Mouse (Mus musculus): ENCODE measurements around the gene Dcaf8.

Dcaf8 gene

DNA sequence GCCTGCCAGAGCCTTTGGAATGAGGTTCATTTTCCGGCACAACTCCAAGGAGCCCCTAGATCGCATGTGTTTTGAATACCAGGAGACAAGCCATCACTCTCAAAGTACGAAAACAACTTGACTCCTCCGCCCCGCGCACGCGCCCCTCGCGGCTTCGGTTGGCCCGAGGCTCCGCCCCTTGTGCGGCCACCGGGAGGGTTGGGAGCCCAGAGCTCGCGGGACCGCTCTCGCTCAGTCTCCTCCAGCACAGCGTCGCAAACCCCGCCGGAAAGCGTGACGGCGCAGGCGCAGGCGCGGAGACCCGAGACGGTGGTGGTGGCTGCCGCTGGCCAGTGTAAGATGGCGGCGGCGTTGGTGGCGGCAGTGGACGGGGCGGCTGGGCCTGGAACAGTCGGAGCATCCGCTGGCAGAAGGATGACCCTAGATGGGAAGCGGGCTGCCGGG lies at the start of gene Dcaf8:
Gene Dcaf8, plus strand, starts transcription at position 250 of the 444 bp plus-strand sequence.
- no peaks in the 10 kb centered on the region for H3K9me3 ChIP-seq (ENCODE audit: low read length)
- H3K27me3 ChIP-seq (ENCODE audit: insufficient read depth, low read length): no peaks in the 10 kb centered on the region
- peaks cover 25% of the 10 kb centered on the region for H3K4me1 ChIP-seq (replicated peaks; ENCODE audit: low read depth, low read length)
- peak within 1 kb of the TSS; percentile 96 for H3K4me3 ChIP-seq (replicated peaks; ENCODE audit: low read length)
- TF ChIP-seq POU5F1 (IDR thresholded peaks at IDR 0.05; ENCODE audit: borderline replicate concordance, low read length) (no peak), CTCF (conservative IDR thresholded peaks at IDR 0.05; ENCODE audit: low read length) (no peak), NANOG (IDR thresholded peaks at IDR 0.05; ENCODE audit: borderline replicate concordance, low read length) (no peak)
- peaks cover 31% of the 10 kb centered on the region for H3K36me3 ChIP-seq (ENCODE audit: insufficient read depth, low read length)

DNA sequence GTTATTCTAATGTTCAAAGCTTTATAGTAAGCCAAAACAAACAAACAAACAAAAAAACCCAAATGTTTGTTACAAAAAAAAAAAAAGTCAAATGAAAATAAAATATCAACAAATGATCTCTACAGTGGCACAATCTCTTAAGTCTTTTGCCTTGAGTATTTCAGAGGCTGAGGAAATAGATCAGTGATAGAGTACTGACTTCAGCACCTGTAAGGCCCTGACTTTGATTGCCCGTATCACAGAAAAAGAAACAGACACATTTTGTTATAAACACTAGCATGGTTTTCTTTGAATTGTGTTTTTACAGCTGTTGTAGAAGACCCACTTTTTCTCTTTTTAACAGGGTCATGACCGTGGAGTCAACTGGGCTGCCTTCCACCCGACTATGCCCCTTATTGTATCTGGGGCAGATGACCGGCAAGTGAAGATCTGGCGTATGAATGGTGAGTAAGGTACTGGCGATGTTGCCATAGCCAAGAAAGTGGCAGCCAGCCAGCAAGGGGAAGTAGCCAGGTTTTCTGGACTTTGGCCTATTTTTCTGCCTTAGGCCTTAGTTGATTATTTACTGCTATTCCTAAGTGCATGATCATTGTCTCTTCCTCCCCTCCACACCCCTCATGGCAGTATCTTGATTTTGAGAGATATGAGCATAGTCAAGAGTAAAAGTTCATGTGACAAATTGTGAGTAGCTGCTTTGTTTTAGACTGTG lies 48.4 kb upstream of the Dcaf8 start:
- TF ChIP-seq CTCF (conservative IDR thresholded peaks at IDR 0.05; ENCODE audit: low read length): no peak
- no peak for TF ChIP-seq NANOG (IDR thresholded peaks at IDR 0.05; ENCODE audit: borderline replicate concordance, low read length)
- no peak for TF ChIP-seq POU5F1 (IDR thresholded peaks at IDR 0.05; ENCODE audit: borderline replicate concordance, low read length)
- H3K36me3 ChIP-seq (ENCODE audit: insufficient read depth, low read length): peaks cover 75% of the 10 kb centered on the region
- no peaks in the 10 kb centered on the region for H3K9me3 ChIP-seq (ENCODE audit: low read length)
- peaks cover under 1% of the 10 kb centered on the region; the same call in 1 of the 2 replicates for H3K4me1 ChIP-seq (replicated peaks; ENCODE audit: low read depth, low read length)
- no peaks in the 10 kb centered on the region for H3K27me3 ChIP-seq (ENCODE audit: insufficient read depth, low read length)
- no peak overlapping the region for H3K4me3 ChIP-seq (replicated peaks; ENCODE audit: low read length)

DNA sequence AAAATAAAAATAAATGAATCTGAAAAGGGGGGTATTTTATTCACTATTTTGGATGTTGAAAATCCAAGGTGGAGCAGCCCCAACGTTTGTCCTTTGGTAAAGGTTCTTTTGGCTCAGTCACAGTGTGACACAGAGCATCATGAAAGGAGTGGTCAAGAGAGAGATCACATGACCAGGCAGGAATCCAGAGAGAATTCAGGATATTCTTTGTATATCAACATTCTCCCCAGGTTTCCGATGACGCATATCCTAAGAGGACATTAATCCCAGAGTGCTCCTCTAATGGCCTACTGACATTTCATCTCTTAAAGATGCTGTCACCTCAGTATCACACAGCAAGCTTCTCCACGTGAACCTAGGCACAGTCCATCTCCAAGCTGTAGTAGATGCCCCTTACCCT lies 44.3 kb upstream of the Dcaf8 start:
- Histone ChIP-seq H3K9me3 (ENCODE audit: low read length) (no peaks in the 10 kb centered on the region), H3K4me3 (replicated peaks; ENCODE audit: low read length) (no peak overlapping the region), H3K4me1 (replicated peaks; ENCODE audit: low read depth, low read length) (peaks cover 11% of the 10 kb centered on the region; the same call in 1 of the 2 replicates), H3K27me3 (ENCODE audit: insufficient read depth, low read length) (no peaks in the 10 kb centered on the region), H3K36me3 (ENCODE audit: insufficient read depth, low read length) (peaks cover 91% of the 10 kb centered on the region)
- TF ChIP-seq NANOG (IDR thresholded peaks at IDR 0.05; ENCODE audit: borderline replicate concordance, low read length) (no peak), POU5F1 (IDR thresholded peaks at IDR 0.05; ENCODE audit: borderline replicate concordance, low read length) (no peak), CTCF (conservative IDR thresholded peaks at IDR 0.05; ENCODE audit: low read length) (no peak)

DNA sequence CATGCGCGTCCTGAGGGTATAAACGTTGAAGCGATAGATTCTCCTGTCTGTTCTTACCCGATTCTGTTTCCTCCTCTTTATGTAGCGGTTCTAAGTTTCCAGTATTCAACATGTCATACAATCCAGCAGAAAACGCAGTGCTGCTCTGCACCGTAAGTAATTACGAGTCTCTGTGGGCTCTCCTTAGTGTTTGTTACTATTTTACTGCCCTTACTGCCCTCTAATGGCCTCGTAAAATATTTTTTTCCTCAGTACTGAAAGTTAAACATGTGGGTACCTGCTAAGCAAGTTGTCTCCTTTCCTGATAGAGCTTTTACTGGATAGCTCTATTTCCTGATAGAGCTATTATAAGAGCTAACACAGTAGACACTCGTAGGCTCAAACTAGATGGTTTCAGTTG lies 42.8 kb upstream of the Dcaf8 start:
- Histone ChIP-seq H3K4me1 (replicated peaks; ENCODE audit: low read depth, low read length) (peaks cover 11% of the 10 kb centered on the region; the same call in 1 of the 2 replicates), H3K9me3 (ENCODE audit: low read length) (no peaks in the 10 kb centered on the region), H3K36me3 (ENCODE audit: insufficient read depth, low read length) (peaks cover 95% of the 10 kb centered on the region), H3K27me3 (ENCODE audit: insufficient read depth, low read length) (no peaks in the 10 kb centered on the region), H3K4me3 (replicated peaks; ENCODE audit: low read length) (no peak overlapping the region)
- TF ChIP-seq CTCF (conservative IDR thresholded peaks at IDR 0.05; ENCODE audit: low read length) (no peak), POU5F1 (IDR thresholded peaks at IDR 0.05; ENCODE audit: borderline replicate concordance, low read length) (no peak), NANOG (IDR thresholded peaks at IDR 0.05; ENCODE audit: borderline replicate concordance, low read length) (no peak)

DNA sequence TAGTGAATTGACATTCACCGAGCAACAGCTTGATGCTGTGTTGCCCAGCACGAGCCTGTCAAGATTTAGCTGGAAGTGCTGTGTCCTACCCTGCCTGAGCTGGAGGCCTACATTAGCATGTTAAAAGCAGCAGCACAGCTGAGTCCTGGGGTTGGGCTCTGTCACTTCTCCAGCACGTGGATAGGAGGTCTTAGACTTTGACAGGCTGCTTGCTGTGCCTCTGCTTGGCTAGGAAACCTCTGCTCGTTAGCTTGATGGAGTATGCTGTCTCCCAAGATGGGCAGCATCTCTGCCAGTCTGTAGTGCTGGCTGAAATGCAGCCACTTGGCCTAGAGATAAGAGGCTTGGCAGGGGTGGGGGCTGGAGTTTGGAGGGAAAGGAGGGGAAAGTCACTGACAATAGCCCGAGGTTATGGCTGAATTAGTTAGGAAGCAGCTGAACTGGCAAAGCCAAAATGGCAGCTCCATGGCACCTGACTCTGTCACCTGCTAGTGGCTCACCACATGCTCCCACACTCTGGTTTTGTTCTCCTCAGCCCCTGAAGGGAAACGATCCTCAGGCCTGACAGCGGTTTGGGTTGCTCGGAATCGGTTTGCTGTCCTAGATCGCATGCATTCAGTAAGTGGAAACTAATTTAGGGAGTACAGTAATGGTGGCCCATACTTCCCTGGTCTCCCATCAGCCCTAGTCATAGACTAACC lies 40.0 kb upstream of the Dcaf8 start:
- Histone ChIP-seq H3K27me3 (ENCODE audit: insufficient read depth, low read length) (no peaks in the 10 kb centered on the region), H3K9me3 (ENCODE audit: low read length) (no peaks in the 10 kb centered on the region), H3K4me1 (replicated peaks; ENCODE audit: low read depth, low read length) (peaks cover 11% of the 10 kb centered on the region; the same call in 1 of the 2 replicates), H3K36me3 (ENCODE audit: insufficient read depth, low read length) (peaks cover 95% of the 10 kb centered on the region), H3K4me3 (replicated peaks; ENCODE audit: low read length) (no peak overlapping the region)
- TF ChIP-seq CTCF (conservative IDR thresholded peaks at IDR 0.05; ENCODE audit: low read length) (no peak), NANOG (IDR thresholded peaks at IDR 0.05; ENCODE audit: borderline replicate concordance, low read length) (no peak), POU5F1 (IDR thresholded peaks at IDR 0.05; ENCODE audit: borderline replicate concordance, low read length) (no peak)

DNA sequence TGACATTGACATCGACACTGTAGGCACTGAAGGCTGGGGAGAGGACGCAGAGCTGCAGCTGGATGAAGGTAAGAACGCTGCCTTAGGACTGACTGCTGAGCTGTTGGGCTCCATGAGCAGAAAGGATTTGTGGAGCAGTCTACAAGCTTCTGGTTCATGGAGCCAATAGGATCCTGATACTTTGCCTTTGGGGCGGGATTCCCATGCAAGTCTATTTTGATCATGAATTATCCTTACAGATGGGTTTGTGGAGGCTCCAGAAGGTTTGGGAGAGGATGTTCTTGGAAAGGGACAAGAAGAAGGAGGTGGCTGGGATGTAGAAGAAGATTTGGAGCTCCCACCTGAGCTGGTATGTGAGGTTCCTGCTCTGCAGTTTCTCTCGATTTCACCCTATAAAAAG lies 30.9 kb upstream of the Dcaf8 start:
- Histone ChIP-seq H3K4me1 (replicated peaks; ENCODE audit: low read depth, low read length) (0 out of 2 replicates have a peak, but pooled peaks cover 3% of the 10 kb centered on the region), H3K36me3 (ENCODE audit: insufficient read depth, low read length) (peaks cover 98% of the 10 kb centered on the region), H3K27me3 (ENCODE audit: insufficient read depth, low read length) (no peaks in the 10 kb centered on the region), H3K9me3 (ENCODE audit: low read length) (no peaks in the 10 kb centered on the region), H3K4me3 (replicated peaks; ENCODE audit: low read length) (no peak overlapping the region)
- no peak for TF ChIP-seq POU5F1 (IDR thresholded peaks at IDR 0.05; ENCODE audit: borderline replicate concordance, low read length)
- no peak for TF ChIP-seq NANOG (IDR thresholded peaks at IDR 0.05; ENCODE audit: borderline replicate concordance, low read length)
- no peak for TF ChIP-seq CTCF (conservative IDR thresholded peaks at IDR 0.05; ENCODE audit: low read length)

DNA sequence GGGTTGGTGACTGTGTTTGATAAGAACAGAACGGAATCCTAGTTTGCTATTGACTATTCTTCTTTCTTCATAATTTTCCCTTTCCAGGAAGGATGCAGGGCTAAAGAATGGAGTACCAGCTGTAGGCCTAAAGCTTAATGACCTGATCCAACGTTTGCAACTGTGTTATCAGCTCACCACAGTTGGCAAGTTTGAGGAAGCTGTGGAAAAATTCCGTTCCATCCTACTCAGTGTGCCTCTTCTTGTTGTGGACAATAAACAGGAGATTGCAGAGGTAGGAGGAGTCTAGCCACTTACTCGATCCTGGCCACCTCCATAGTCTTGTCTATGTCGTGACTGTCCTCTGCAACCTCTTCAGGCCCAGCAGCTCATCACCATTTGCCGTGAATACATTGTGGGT lies 28.8 kb upstream of the Dcaf8 start:
- Histone ChIP-seq H3K9me3 (ENCODE audit: low read length) (no peaks in the 10 kb centered on the region), H3K4me1 (replicated peaks; ENCODE audit: low read depth, low read length) (0 out of 2 replicates have a peak, but pooled peaks cover 3% of the 10 kb centered on the region), H3K27me3 (ENCODE audit: insufficient read depth, low read length) (no peaks in the 10 kb centered on the region), H3K36me3 (ENCODE audit: insufficient read depth, low read length) (peaks cover 93% of the 10 kb centered on the region), H3K4me3 (replicated peaks; ENCODE audit: low read length) (no peak overlapping the region)
- TF ChIP-seq CTCF (conservative IDR thresholded peaks at IDR 0.05; ENCODE audit: low read length) (no peak), NANOG (IDR thresholded peaks at IDR 0.05; ENCODE audit: borderline replicate concordance, low read length) (no peak), POU5F1 (IDR thresholded peaks at IDR 0.05; ENCODE audit: borderline replicate concordance, low read length) (no peak)

DNA sequence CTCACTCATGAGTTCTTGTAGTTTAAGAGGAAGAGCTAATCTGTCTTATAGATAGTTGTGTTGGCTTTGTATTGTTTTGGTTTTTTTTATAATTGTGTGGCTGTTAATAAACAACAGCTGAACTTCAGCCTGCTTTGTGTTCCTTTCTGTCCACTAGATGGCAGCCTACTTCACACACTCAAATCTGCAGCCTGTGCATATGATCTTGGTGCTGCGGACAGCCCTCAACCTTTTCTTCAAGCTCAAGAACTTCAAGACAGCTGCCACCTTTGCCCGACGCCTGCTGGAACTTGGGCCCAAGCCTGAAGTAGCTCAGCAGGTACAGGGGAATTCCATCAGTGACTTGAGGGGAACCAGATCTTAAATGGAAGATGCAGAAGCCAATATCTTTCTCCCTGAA lies 28.2 kb upstream of the Dcaf8 start:
- Histone ChIP-seq H3K9me3 (ENCODE audit: low read length) (no peaks in the 10 kb centered on the region), H3K36me3 (ENCODE audit: insufficient read depth, low read length) (peaks cover 87% of the 10 kb centered on the region), H3K4me1 (replicated peaks; ENCODE audit: low read depth, low read length) (0 out of 2 replicates have a peak, but pooled peaks cover 3% of the 10 kb centered on the region), H3K27me3 (ENCODE audit: insufficient read depth, low read length) (no peaks in the 10 kb centered on the region), H3K4me3 (replicated peaks; ENCODE audit: low read length) (no peak overlapping the region)
- TF ChIP-seq CTCF (conservative IDR thresholded peaks at IDR 0.05; ENCODE audit: low read length) (peak; percentile 82), NANOG (IDR thresholded peaks at IDR 0.05; ENCODE audit: borderline replicate concordance, low read length) (no peak), POU5F1 (IDR thresholded peaks at IDR 0.05; ENCODE audit: borderline replicate concordance, low read length) (no peak)

Data from E14TG2a.4 (cell line).